Mouse (Mus musculus): Measurements from ENCODE around the gene Olfr547.

- TF ChIP-seq CTCF (IDR thresholded peaks at IDR 0.05; ENCODE audit: control insufficient read depth, insufficient read depth, low read length) (no peak), POLR2A (IDR thresholded peaks at IDR 0.05; ENCODE audit: borderline replicate concordance, control insufficient read depth, low read depth, low read length) (no peak)
Measured at GRCm38 (mm10) chr7:102553279-102553678, 18.7 kb downstream of the Olfr547 start.
